Mouse (Mus musculus) embryonic facial prominence, embryonic 14.5 days (tissue): ENCODE measurements around the gene Cntd1. TPM values are rescaled to one million over a fixed set of nuclear protein-coding genes. Genes with fewer than 3 reads are reported as not detected.

Experiments
- ATAC-seq: fragments of 200-750 bp; cut with Nextera tagmentation; 2 replicates; pipeline ENCODE4 v1.8.0; 2017; ENCODE audit warnings: low read depth, moderate number of reproducible peaks, moderate TSS enrichment
- DNase-seq: peaks from one replicate; pipeline ENCODE4 v3.0.0-alpha.2; 2015; ENCODE audit warnings: low spot score
- H3K27ac ChIP-seq: fragments of 300-500 bp; sonication (generic); replicated peaks from 2 replicates; pipeline ENCODE4 v1.5.1; 2014; ENCODE audit warnings: low read depth, mild to moderate bottlenecking, low read length, moderate library complexity
- H3K27me3 ChIP-seq: fragments of 300-500 bp; sonication (generic); replicated peaks from 2 replicates; pipeline ENCODE4 v1.6.1; 2014; ENCODE audit warnings: low read length; ENCODE audit not compliant: control insufficient read depth, insufficient read depth
- H3K36me3 ChIP-seq: fragments of 300-500 bp; sonication (generic); 2 replicates; pipeline ENCODE4 v1.6.1; 2014; ENCODE audit warnings: low read length, mixed read lengths; ENCODE audit not compliant: control insufficient read depth, insufficient read depth
- H3K4me1 ChIP-seq: fragments of 300-500 bp; sonication (generic); 2 replicates; pipeline ENCODE4 v1.6.1; 2014; ENCODE audit warnings: antibody characterized with exemption, low read length; ENCODE audit not compliant: control insufficient read depth, insufficient read depth
- H3K4me2 ChIP-seq: fragments of 300-500 bp; sonication (generic); 2 replicates; pipeline ENCODE4 v1.6.1; 2014; ENCODE audit warnings: low read depth, mild to moderate bottlenecking, low read length, moderate library complexity, mixed read lengths
- H3K4me3 ChIP-seq: fragments of 300-500 bp; sonication (generic); 2 replicates; pipeline ENCODE4 v1.5.1; 2014; ENCODE audit warnings: low read depth, mild to moderate bottlenecking, low read length
- H3K9ac ChIP-seq: fragments of 300-500 bp; sonication (generic); 2 replicates; pipeline ENCODE4 v1.6.1; 2014; ENCODE audit warnings: low read depth, mild to moderate bottlenecking, low read length, moderate library complexity, mixed read lengths
- H3K9me3 ChIP-seq: fragments of 300-500 bp; sonication (generic); 2 replicates; pipeline ENCODE4 v1.6.1; 2016; ENCODE audit warnings: low read length; ENCODE audit not compliant: control insufficient read depth
- WGBS: fragments of 180-500 bp; shearing (Covaris S2); extraction: QIAGEN DNeasy Blood & Tissue Kit; methylation state at CpG from one replicate; pipeline ENCODE4 v1.1.7; 2014; 5-methylcytosine and 5-hydroxymethylcytosine counted together
- polyA plus RNA-seq: library from polyadenylated mRNA; unstranded; fragments of >200 nt; fragmentation: Nextera tagmentation; extraction: Ambion mirVana; gene quantifications from 2 replicates; pipeline ENCODE4 v1.2.1, GENCODE M21; 2014

Cntd1 gene
- polyA plus RNA-seq, 1 experiment from 2014 or later: 0.90 TPM

- ATAC-seq: no peak
- H3K27ac ChIP-seq: no peak overlapping the region
- peaks cover 21% of the 10 kb centered on the region for H3K4me1 ChIP-seq
- WGBS: 30% methylated on average over 14 of the region's 14 CpGs
- no peak overlapping the region for H3K9ac ChIP-seq
- peak; percentile 88 for DNase-seq
- H3K36me3 ChIP-seq: no peaks in the 10 kb centered on the region
- no peaks in the 10 kb centered on the region for H3K27me3 ChIP-seq
- peak overlapping the region; percentile 26 for H3K4me2 ChIP-seq
- no peaks in the 10 kb centered on the region for H3K9me3 ChIP-seq
- no peak overlapping the region for H3K4me3 ChIP-seq
Observed at GRCm38 (mm10) chr11:101248258-101248994, 30.4 kb upstream of the Cntd1 start.

DNA sequence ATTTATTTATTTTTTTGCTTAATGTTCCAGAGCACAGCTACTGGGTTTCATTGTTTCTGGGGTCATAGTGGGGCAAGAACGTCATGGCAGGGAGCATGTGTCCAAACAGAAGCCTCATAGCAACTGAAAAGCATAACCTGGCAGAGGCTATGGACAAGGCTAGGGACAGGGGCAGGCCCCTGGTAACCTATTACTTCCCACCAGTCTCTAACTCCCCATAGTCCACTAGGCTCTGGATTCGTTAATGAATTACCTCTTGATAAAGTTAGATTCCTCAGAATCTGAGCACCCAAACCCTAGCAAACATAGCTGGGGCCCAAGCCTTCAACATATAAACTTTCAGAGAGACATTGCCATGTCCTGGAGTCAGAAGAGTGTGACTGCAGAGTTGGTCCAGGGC is 27.8 kb upstream of the Cntd1 start:
- Histone ChIP-seq H3K4me2 (no peak overlapping the region), H3K4me1 (peaks cover 14% of the 10 kb centered on the region), H3K27ac (no peak overlapping the region), H3K9ac (no peak overlapping the region), H3K4me3 (no peak overlapping the region), H3K27me3 (no peaks in the 10 kb centered on the region), H3K36me3 (0 out of 2 replicates have a peak, but pooled peaks cover 3% of the 10 kb centered on the region), H3K9me3 (no peaks in the 10 kb centered on the region)
- 79% methylated on average over 2 of the region's 2 CpGs for WGBS
- ATAC-seq (no peak), DNase-seq (no peak)

DNA sequence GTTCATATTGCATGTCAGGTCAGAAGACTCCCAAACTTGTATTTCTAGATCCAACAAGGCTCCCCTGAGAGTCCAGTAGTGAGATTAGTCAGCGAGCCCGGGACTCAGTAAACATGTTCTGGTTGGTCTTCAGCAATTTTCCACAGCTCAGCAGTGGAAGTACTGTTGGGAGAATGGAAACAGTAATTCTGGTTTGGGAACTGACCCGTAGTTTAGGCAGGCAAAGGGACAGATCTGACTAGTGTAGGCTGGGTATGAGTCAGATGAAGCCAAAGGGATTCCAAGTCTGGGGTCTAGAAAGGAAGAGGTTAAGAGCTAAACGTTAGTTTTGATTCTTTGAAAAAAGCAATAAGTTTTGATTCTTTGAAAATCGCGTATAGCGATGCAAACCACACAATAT is 25.9 kb upstream of the Cntd1 start:
- peak overlapping the region; percentile 81 for H3K4me2 ChIP-seq
- peaks cover 6% of the 10 kb centered on the region for H3K4me1 ChIP-seq
- peak overlapping the region; percentile 76 for H3K4me3 ChIP-seq
- DNase-seq (peak; percentile 24), ATAC-seq (no peak)
- H3K27ac ChIP-seq: peak overlapping the region; percentile 87
- H3K9ac ChIP-seq: peak overlapping the region; percentile 89
- no peaks in the 10 kb centered on the region for H3K27me3 ChIP-seq
- H3K9me3 ChIP-seq: no peaks in the 10 kb centered on the region
- 0 out of 2 replicates have a peak, but pooled peaks cover 14% of the 10 kb centered on the region for H3K36me3 ChIP-seq
- 9% methylated on average over 7 of the region's 7 CpGs for WGBS

DNA sequence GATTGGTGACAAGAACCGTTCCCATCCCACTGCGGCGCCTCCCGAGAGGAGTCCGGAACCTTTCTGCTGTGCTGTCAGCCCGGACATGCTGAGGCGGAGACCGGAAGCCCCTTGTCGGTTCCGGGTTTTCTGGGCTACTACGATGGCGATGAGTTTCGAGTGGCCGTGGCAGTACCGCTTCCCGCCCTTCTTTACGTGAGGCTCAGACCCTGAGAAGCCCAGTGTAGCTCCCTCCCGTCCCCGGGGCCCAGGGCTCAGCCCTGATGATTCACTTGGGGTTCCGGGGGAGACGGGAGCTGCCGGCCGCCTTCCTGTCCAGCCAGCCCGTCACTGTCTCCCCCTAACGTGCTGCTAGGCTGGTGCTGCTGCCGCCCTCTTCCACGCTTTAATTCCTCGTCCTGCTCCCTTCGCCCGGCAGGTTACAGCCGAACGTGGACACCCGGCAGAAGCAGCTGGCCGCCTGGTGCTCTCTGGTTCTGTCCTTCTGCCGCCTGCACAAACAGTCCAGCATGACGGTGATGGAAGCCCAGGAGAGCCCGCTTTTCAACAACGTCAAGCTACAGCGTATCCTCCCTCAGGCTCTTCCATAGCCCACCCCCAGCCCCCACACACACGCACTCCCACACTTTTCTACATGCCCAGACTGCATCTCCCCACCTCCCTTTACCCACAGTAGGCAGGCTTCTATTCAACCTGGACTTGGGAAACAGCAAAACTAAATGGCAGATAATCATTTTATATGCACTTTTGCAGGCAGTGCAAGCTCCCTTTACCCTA is 25.0 kb upstream of the Cntd1 start, which contains the start of gene Vps25:
Vps25 (plus strand) TSS at position 95 of the 777 bp plus-strand sequence.
- peak within 1 kb of the TSS; percentile 81 for H3K4me2 ChIP-seq
- peak within 1 kb of the TSS; percentile 76 for H3K4me3 ChIP-seq
- H3K4me1 ChIP-seq: peaks cover 6% of the 10 kb centered on the region
- WGBS: 0% methylated on average over 25 of the region's 40 CpGs
- peak; percentile 85 for ATAC-seq
- H3K27me3 ChIP-seq: no peaks in the 10 kb centered on the region
- peak within 1 kb of the TSS; percentile 89 for H3K9ac ChIP-seq
- peak; percentile 93 for DNase-seq
- H3K9me3 ChIP-seq: no peaks in the 10 kb centered on the region
- H3K36me3 ChIP-seq: 0 out of 2 replicates have a peak, but pooled peaks cover 14% of the 10 kb centered on the region
- peak within 1 kb of the TSS; percentile 87 for H3K27ac ChIP-seq

DNA sequence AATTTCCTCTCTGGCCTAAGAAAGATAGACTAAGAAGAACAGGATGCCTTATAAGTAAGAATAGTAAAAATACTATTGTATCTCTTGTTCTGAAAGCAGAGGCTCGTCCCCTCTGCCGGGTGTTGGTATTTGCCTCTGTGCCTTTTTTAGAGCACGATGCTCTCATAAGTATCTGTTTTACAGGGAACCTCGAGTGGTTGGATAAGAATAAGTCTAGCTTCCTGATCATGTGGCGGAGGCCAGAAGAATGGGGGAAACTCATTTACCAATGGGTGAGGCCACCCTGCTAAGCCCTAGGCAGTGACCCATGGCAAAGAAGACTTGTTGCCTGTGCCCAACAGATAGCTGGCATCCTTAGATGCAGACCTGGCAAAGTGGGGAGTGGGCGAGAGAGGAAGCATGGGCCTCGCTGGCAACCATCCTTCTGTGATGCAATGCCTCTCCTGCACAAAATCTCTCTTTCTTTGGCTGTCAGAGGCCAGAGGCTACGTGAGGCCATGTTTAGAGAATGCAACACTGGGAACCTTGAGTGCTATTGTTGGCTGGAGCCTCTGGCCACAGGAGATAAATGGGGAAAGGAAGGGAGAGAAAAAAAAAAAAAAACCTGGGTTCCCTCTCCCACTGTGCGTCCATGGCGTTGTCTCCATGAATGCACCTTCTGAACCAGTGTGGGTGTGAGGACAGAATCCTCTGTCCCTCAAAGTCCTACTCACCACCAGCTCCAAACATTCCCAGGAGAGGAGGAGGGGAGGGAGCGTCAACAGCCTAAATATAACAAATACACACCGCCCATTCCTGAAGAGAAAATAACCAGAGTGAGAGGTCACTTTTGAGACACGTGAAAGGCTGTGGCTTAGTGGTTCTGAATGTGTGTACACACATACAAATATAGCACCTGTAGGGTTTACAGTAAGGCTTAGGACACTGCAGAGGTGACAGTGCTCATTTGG is 22.7 kb upstream of the Cntd1 start:
- Histone ChIP-seq H3K27me3 (peaks cover 1% of the 10 kb centered on the region; the same call in 1 of the 2 replicates), H3K9ac (no peak overlapping the region), H3K4me1 (peaks cover 23% of the 10 kb centered on the region), H3K9me3 (no peaks in the 10 kb centered on the region), H3K4me2 (no peak overlapping the region), H3K27ac (no peak overlapping the region), H3K36me3 (0 out of 2 replicates have a peak, but pooled peaks cover 14% of the 10 kb centered on the region), H3K4me3 (no peak overlapping the region)
- WGBS: 88% methylated on average over 13 of the region's 13 CpGs
- DNase-seq: no peak
- no peak for ATAC-seq

DNA sequence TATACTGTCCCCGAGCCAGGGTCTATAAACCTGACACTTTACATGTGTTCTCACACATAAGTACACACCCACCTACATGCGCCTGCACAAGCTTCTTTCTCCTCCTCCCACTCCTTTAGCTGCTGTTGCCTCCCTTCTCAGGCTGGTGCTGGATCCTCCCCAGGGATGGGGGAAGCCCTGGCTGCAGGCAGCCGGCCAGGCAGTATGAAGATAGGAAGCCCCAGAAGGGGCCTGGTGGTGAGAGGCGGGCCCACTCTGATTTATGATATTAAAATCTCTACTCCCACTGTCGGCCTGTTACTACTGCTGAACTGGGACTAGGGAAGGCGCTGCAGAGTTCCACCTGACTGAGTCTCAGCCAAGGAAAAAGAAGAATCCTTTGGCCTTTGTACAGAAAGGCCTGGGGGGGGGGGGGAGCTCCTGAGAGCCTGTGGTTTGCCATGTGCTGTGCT is 19.5 kb upstream of the Cntd1 start:
- WGBS: 26% methylated on average over 6 of the region's 6 CpGs
- Histone ChIP-seq H3K4me1 (peaks cover 30% of the 10 kb centered on the region), H3K9ac (peak overlapping the region; percentile 70; the same call in 1 of the 2 replicates), H3K9me3 (no peaks in the 10 kb centered on the region), H3K27me3 (peaks cover 30% of the 10 kb centered on the region), H3K4me3 (peak overlapping the region; percentile 61; the same call in 1 of the 2 replicates), H3K4me2 (peak overlapping the region; percentile 95), H3K27ac (peak overlapping the region; percentile 70), H3K36me3 (0 out of 2 replicates have a peak, but pooled peaks cover 14% of the 10 kb centered on the region)
- no peak for ATAC-seq
- DNase-seq: peak; percentile 75

DNA sequence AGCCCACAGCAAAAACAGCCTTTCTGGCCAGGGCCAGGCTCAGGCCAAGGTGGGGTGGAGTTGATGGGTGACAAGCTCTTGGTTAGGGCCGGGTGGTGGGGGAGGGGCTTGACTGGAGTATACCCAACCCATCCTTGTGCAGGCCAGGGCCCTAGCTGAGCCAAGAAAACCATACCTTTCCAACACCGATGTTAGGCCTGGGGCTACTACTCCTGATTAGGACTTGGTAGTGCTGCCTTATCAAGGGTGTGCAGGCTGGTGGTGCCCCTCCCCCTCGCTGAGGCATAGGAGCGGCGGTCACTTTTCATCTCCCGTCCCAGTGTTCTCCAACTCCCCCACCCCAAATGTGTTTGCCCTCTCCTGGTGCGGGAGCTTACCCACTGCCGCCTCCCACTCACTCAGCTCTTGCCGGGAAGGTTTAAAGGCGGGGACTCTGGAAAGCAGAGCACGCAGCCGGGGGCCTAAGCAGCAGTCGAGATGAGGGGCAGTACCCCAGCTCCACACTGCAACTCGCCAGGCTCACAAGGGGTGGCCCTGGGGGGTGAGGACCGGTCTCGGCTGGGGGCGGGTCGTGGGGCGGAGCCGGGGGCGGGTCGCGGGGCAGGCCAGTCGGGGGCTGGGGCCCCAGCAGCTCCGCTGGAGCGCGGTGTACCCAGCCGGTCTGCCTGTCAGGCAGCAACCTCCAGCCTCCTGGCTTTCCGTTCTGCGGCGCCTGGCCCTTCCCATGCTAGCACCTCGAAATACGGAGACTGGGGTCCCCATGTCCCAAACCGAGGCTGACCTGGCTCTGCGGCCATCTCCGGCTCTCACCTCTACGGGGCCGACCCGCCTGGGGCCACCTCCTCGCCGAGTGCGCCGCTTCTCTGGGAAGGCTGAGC is 18.6 kb upstream of the Cntd1 start, which contains the start of gene Wnk4:
Wnk4 (plus strand) TSS at position 620 of the 878 bp plus-strand sequence.
- H3K36me3 ChIP-seq: 0 out of 2 replicates have a peak, but pooled peaks cover 14% of the 10 kb centered on the region
- peak within 1 kb of the TSS; percentile 61 for H3K4me3 ChIP-seq
- H3K4me2 ChIP-seq: peak within 1 kb of the TSS; percentile 95
- peak; percentile 89 for ATAC-seq
- H3K4me1 ChIP-seq: peaks cover 37% of the 10 kb centered on the region
- H3K9ac ChIP-seq: peak within 1 kb of the TSS; percentile 70
- peak within 1 kb of the TSS; percentile 70 for H3K27ac ChIP-seq
- DNase-seq: peak; percentile 89
- WGBS: under 1% methylated on average over 20 of the region's 43 CpGs
- peaks cover 38% of the 10 kb centered on the region for H3K27me3 ChIP-seq
- no peaks in the 10 kb centered on the region for H3K9me3 ChIP-seq
